Mouse (Mus musculus): ENCODE results near the gene Pdk1. TPM values are rescaled to one million over a fixed set of nuclear protein-coding genes. Genes with fewer than 3 reads are reported as not detected.
"Not testable (repeated sequence)": the region's sequence is repeated elsewhere in the genome, so short reads cannot be mapped to it uniquely, and the experiment has no call there.

Pdk1 gene
- polyA plus RNA-seq, 1 experiment from 2014 or later, result 50.4 TPM

GRCm38 (mm10) chr2:71878943-71879342 is 5.9 kb downstream of the Pdk1 start:
- no peaks in the 10 kb centered on the region for H3K27me3 ChIP-seq (ENCODE audit: poor library complexity, severe bottlenecking)
- DNase-seq (ENCODE audit: extremely low spot score, low spot score), result no peak
- H3K4me1 ChIP-seq, result peaks cover 17% of the 10 kb centered on the region
- H3K9me3 ChIP-seq, result no peaks in the 10 kb centered on the region
- no peak overlapping the region for H3K27ac ChIP-seq
- no peak overlapping the region for H3K4me3 ChIP-seq
- H3K36me3 ChIP-seq (replicated peaks), result peaks cover 58% of the 10 kb centered on the region

GRCm38 (mm10) chr2:71882914-71883651 is 10.1 kb downstream of the Pdk1 start:
- Histone ChIP-seq H3K27me3 (ENCODE audit: poor library complexity, severe bottlenecking) (no peaks in the 10 kb centered on the region), H3K9me3 (no peaks in the 10 kb centered on the region), H3K36me3 (replicated peaks) (peaks cover 85% of the 10 kb centered on the region), H3K4me3 (no peak overlapping the region), H3K4me1 (no peaks in the 10 kb centered on the region), H3K27ac (no peak overlapping the region)
- DNase-seq (ENCODE audit: extremely low spot score, low spot score), result no peak
- WGBS, result 92% methylated on average over 19 of the region's 19 CpGs

- H3K36me3 ChIP-seq (replicated peaks), result peaks cover 95% of the 10 kb centered on the region
- H3K4me3 ChIP-seq, result no peak overlapping the region
- no peaks in the 10 kb centered on the region for H3K27me3 ChIP-seq (ENCODE audit: poor library complexity, severe bottlenecking)
- WGBS, result 95% methylated on average over 4 of the region's 4 CpGs
- no peaks in the 10 kb centered on the region for H3K4me1 ChIP-seq
- H3K9me3 ChIP-seq, result no peaks in the 10 kb centered on the region
- no peak overlapping the region for H3K27ac ChIP-seq
- DNase-seq (ENCODE audit: extremely low spot score, low spot score), result no peak
Observed at GRCm38 (mm10) chr2:71887269-71887668, 14.2 kb downstream of the Pdk1 start.

GRCm38 (mm10) chr2:71888437-71888836 is 15.4 kb downstream of the Pdk1 start:
- H3K4me3 ChIP-seq, result no peak overlapping the region
- H3K4me1 ChIP-seq, result no peaks in the 10 kb centered on the region
- no peak for DNase-seq (ENCODE audit: extremely low spot score, low spot score)
- H3K27me3 ChIP-seq (ENCODE audit: poor library complexity, severe bottlenecking), result no peaks in the 10 kb centered on the region
- H3K27ac ChIP-seq, result no peak overlapping the region
- peaks cover 95% of the 10 kb centered on the region for H3K36me3 ChIP-seq (replicated peaks)
- 82% methylated on average over 4 of the region's 4 CpGs for WGBS
- H3K9me3 ChIP-seq, result no peaks in the 10 kb centered on the region

GRCm38 (mm10) chr2:71891536-71891935 is 18.5 kb downstream of the Pdk1 start:
- WGBS, result 84% methylated on average over 2 of the region's 2 CpGs
- no peak for DNase-seq (ENCODE audit: extremely low spot score, low spot score)
- H3K27ac ChIP-seq, result no peak overlapping the region

GRCm38 (mm10) chr2:71892741-71893349 is 19.8 kb downstream of the Pdk1 start:
- H3K9me3 ChIP-seq, result no peaks in the 10 kb centered on the region
- 98% methylated on average over 7 of the region's 7 CpGs for WGBS
- peaks cover 88% of the 10 kb centered on the region for H3K36me3 ChIP-seq (replicated peaks)
- H3K4me3 ChIP-seq, result no peak overlapping the region
- no peak overlapping the region for H3K27ac ChIP-seq
- H3K27me3 ChIP-seq (ENCODE audit: poor library complexity, severe bottlenecking), result no peaks in the 10 kb centered on the region
- peaks cover 12% of the 10 kb centered on the region for H3K4me1 ChIP-seq
- no peak for DNase-seq (ENCODE audit: extremely low spot score, low spot score)

More at GRCm38 (mm10) chr2:71891536-71891935, 18.5 kb downstream of the Pdk1 start:
- H3K4me3 ChIP-seq, result no peak overlapping the region
- H3K9me3 ChIP-seq, result no peaks in the 10 kb centered on the region
- peaks cover under 1% of the 10 kb centered on the region; the same call in 1 of the 2 replicates for H3K4me1 ChIP-seq
- H3K36me3 ChIP-seq (replicated peaks), result peaks cover 88% of the 10 kb centered on the region
- no peaks in the 10 kb centered on the region for H3K27me3 ChIP-seq (ENCODE audit: poor library complexity, severe bottlenecking)

- no peak for DNase-seq (ENCODE audit: extremely low spot score, low spot score)
- H3K27ac ChIP-seq, result no peak overlapping the region
- no peaks in the 10 kb centered on the region for H3K27me3 ChIP-seq (ENCODE audit: poor library complexity, severe bottlenecking)
- H3K9me3 ChIP-seq, result no peaks in the 10 kb centered on the region
- no peak overlapping the region for H3K4me3 ChIP-seq
- 95% methylated on average over 13 of the region's 13 CpGs for WGBS
- peaks cover 12% of the 10 kb centered on the region for H3K4me1 ChIP-seq
- peaks cover 84% of the 10 kb centered on the region for H3K36me3 ChIP-seq (replicated peaks)
Observed at GRCm38 (mm10) chr2:71895596-71896286, 22.7 kb downstream of the Pdk1 start.

GRCm38 (mm10) chr2:71897420-71897819 is 24.4 kb downstream of the Pdk1 start:
- peaks cover 77% of the 10 kb centered on the region for H3K36me3 ChIP-seq (replicated peaks)
- DNase-seq (ENCODE audit: extremely low spot score, low spot score), result no peak
- WGBS, result 60% methylated on average over 12 of the region's 12 CpGs
- no peak overlapping the region for H3K27ac ChIP-seq
- H3K9me3 ChIP-seq, result no peaks in the 10 kb centered on the region
- no peaks in the 10 kb centered on the region for H3K27me3 ChIP-seq (ENCODE audit: poor library complexity, severe bottlenecking)
- no peak overlapping the region for H3K4me3 ChIP-seq
- H3K4me1 ChIP-seq, result peaks cover 12% of the 10 kb centered on the region

- Histone ChIP-seq H3K4me3 (no peak overlapping the region), H3K4me1 (peaks cover 12% of the 10 kb centered on the region), H3K27ac (no peak overlapping the region), H3K27me3 (ENCODE audit: poor library complexity, severe bottlenecking) (no peaks in the 10 kb centered on the region), H3K36me3 (replicated peaks) (peaks cover 68% of the 10 kb centered on the region), H3K9me3 (no peaks in the 10 kb centered on the region)
- WGBS, result 65% methylated on average over 8 of the region's 8 CpGs
- DNase-seq (ENCODE audit: extremely low spot score, low spot score), result no peak
Observed at GRCm38 (mm10) chr2:71898335-71898856, 25.4 kb downstream of the Pdk1 start.

- H3K9me3 ChIP-seq, result no peaks in the 10 kb centered on the region
- peaks cover 57% of the 10 kb centered on the region for H3K36me3 ChIP-seq (replicated peaks)
- no peak for DNase-seq (ENCODE audit: extremely low spot score, low spot score)
- WGBS, result 93% methylated on average over 15 of the region's 15 CpGs
- H3K27me3 ChIP-seq (ENCODE audit: poor library complexity, severe bottlenecking), result no peaks in the 10 kb centered on the region
- H3K4me1 ChIP-seq, result peaks cover 12% of the 10 kb centered on the region
- no peak overlapping the region for H3K27ac ChIP-seq
- no peak overlapping the region for H3K4me3 ChIP-seq
Observed at GRCm38 (mm10) chr2:71899886-71900285, 26.9 kb downstream of the Pdk1 start.

GRCm38 (mm10) chr2:71905154-71905553 is 32.1 kb downstream of the Pdk1 start:
- no peaks in the 10 kb centered on the region for H3K27me3 ChIP-seq (ENCODE audit: poor library complexity, severe bottlenecking)
- peaks cover 17% of the 10 kb centered on the region for H3K36me3 ChIP-seq (replicated peaks)
- DNase-seq (ENCODE audit: extremely low spot score, low spot score), result no peak
- H3K27ac ChIP-seq, result no peak overlapping the region
- 93% methylated on average over 7 of the region's 7 CpGs for WGBS
- no peaks in the 10 kb centered on the region for H3K9me3 ChIP-seq
- H3K4me1 ChIP-seq, result no peaks in the 10 kb centered on the region
- H3K4me3 ChIP-seq, result no peak overlapping the region

GRCm38 (mm10) chr2:71906356-71906755 is 33.3 kb downstream of the Pdk1 start:
- H3K27me3 ChIP-seq (ENCODE audit: poor library complexity, severe bottlenecking); H3K9me3 ChIP-seq; H3K4me1 ChIP-seq; H3K4me3 ChIP-seq; H3K36me3 ChIP-seq (replicated peaks); DNase-seq (ENCODE audit: extremely low spot score, low spot score); H3K27ac ChIP-seq: not testable (repeated sequence)
- 92% methylated on average over 8 of the region's 8 CpGs for WGBS

- Histone ChIP-seq H3K9me3 (no peaks in the 10 kb centered on the region), H3K36me3 (replicated peaks) (no peaks in the 10 kb centered on the region), H3K27me3 (ENCODE audit: poor library complexity, severe bottlenecking) (no peaks in the 10 kb centered on the region), H3K4me3 (no peak overlapping the region), H3K4me1 (no peaks in the 10 kb centered on the region), H3K27ac (no peak overlapping the region)
- no peak for DNase-seq (ENCODE audit: extremely low spot score, low spot score)
- WGBS, result 81% methylated on average over 10 of the region's 10 CpGs
Observed at GRCm38 (mm10) chr2:71913911-71914310, 40.9 kb downstream of the Pdk1 start.

All from forebrain, embryonic 10.5 days (tissue).